ENCODE assay signal across 23 mouse cellular contexts in genomic region chr3:138118392-138118791, GRCm38 (mm10). TPM values are rescaled to one million over a fixed set of nuclear protein-coding genes. Genes with fewer than 3 reads are reported as not detected.
A peak's percentile ranks its signal among the peaks of the same experiment; 100 is the strongest.
DNase-seq lines count a peak whose midpoint lies in the region; ATAC-seq and TF ChIP-seq lines count a peak whose summit lies in the region.
"Had no signal": no experiment of that assay in that cellular context is flagged by ENCODE, and none has a peak within 500 bp of the region (broad histone marks: within the 10 kb centered on the region; RNA-seq: fewer than 3 reads in every experiment).

No protein-coding gene starts in this region.

- 0 out of 2 replicates have a peak overlapping the region, but pooled peaks have one; percentile 9 for H3K9ac ChIP-seq in heart, postnatal 0 days (replicated peaks; ENCODE audit: low read depth, low read length)
- no peak overlapping the region for H3K9ac ChIP-seq in lung, postnatal 0 days (replicated peaks; ENCODE audit: low read depth)
- no peak overlapping the region for H3K9ac ChIP-seq in forebrain, embryonic 14.5 days (ENCODE audit: low read length)
- H3K9ac ChIP-seq in forebrain, embryonic 12.5 days, result no peak overlapping the region
- H3K9ac ChIP-seq: embryonic facial prominence, embryonic 15.5 days; liver, postnatal 0 days had no signal

- ATAC-seq in heart, postnatal 0 days (ENCODE audit: insufficient read depth, low read depth), result no peak
- no peak; the same call in 1 of the 2 replicates for ATAC-seq in lung, postnatal 0 days
- no peak for ATAC-seq in forebrain, embryonic 14.5 days
- no peak for ATAC-seq in forebrain, embryonic 12.5 days (ENCODE audit: low FRiP score)
- ATAC-seq: hindbrain, postnatal 0 days; liver, postnatal 0 days had no signal

- no peak for DNase-seq in heart, embryonic 10.5 days (ENCODE audit: low spot score)
- DNase-seq in heart, postnatal 36 days, result no peak
- DNase-seq in heart, postnatal 0 days (ENCODE audit: low spot score), result no peak
- DNase-seq in heart, postnatal 25 days (ENCODE audit: low spot score), result no peak
- DNase-seq in lung, postnatal 0 days (ENCODE audit: low spot score), result peak; percentile 33
- DNase-seq in lung, postnatal 14 days, result no peak
- DNase-seq in forebrain, embryonic 14.5 days (ENCODE audit: low spot score), result no peak
- DNase-seq: adrenal gland, postnatal 36 days; cerebellum, adult 2 months; cerebellum, postnatal 36 days; gastrocnemius, postnatal 10 days; kidney, postnatal 14 days; liver, postnatal 0 days; retina, postnatal 1 day had no signal

- H3K36me3 ChIP-seq in heart, embryonic 10.5 days, result no peaks in the 10 kb centered on the region
- no peaks in the 10 kb centered on the region for H3K36me3 ChIP-seq in heart, postnatal 0 days (replicated peaks; ENCODE audit: control insufficient read depth, insufficient read depth, low read length)
- no peaks in the 10 kb centered on the region for H3K36me3 ChIP-seq in lung, postnatal 0 days (ENCODE audit: insufficient read depth, low read length)
- no peaks in the 10 kb centered on the region for H3K36me3 ChIP-seq in forebrain, embryonic 14.5 days (ENCODE audit: control insufficient read depth, insufficient read depth, low read length)
- H3K36me3 ChIP-seq in forebrain, embryonic 12.5 days (replicated peaks), result no peaks in the 10 kb centered on the region
- H3K36me3 ChIP-seq: embryonic facial prominence, embryonic 15.5 days; hindbrain, embryonic 10.5 days; limb, embryonic 10.5 days had no signal

- peak overlapping the region; percentile 8; the same call in 1 of the 2 replicates for H3K27ac ChIP-seq in heart, embryonic 10.5 days
- H3K27ac ChIP-seq in heart, postnatal 0 days (ENCODE audit: low read depth), result peak overlapping the region; percentile 86
- H3K27ac ChIP-seq in lung, postnatal 0 days (ENCODE audit: low read length), result no peak overlapping the region
- H3K27ac ChIP-seq in forebrain, embryonic 14.5 days (ENCODE audit: low read depth, low read length), result no peak overlapping the region
- no peak overlapping the region for H3K27ac ChIP-seq in forebrain, embryonic 12.5 days
- H3K27ac ChIP-seq: embryonic facial prominence, embryonic 15.5 days; hindbrain, embryonic 10.5 days; hindbrain, postnatal 0 days; limb, embryonic 10.5 days had no signal

- peaks cover 13% of the 10 kb centered on the region for H3K4me1 ChIP-seq in heart, embryonic 10.5 days
- H3K4me1 ChIP-seq in heart, postnatal 0 days (ENCODE audit: control insufficient read depth, insufficient read depth), result peaks cover 28% of the 10 kb centered on the region
- H3K4me1 ChIP-seq in lung, postnatal 0 days (ENCODE audit: insufficient read depth, low read depth, low read length), result no peaks in the 10 kb centered on the region
- H3K4me1 ChIP-seq in forebrain, embryonic 14.5 days (ENCODE audit: control insufficient read depth, insufficient read depth, low read length), result no peaks in the 10 kb centered on the region
- no peaks in the 10 kb centered on the region for H3K4me1 ChIP-seq in forebrain, embryonic 12.5 days
- H3K4me1 ChIP-seq: embryonic facial prominence, embryonic 15.5 days; hindbrain, embryonic 10.5 days had no signal

- TF ChIP-seq CTCF in heart, postnatal 0 days (IDR thresholded peaks at IDR 0.05; ENCODE audit: low read depth), result no peak
- TF ChIP-seq CTCF in lung, postnatal 0 days (IDR thresholded peaks at IDR 0.05), result no peak

- no peak overlapping the region for H3K4me3 ChIP-seq in heart, embryonic 10.5 days
- no peak overlapping the region for H3K4me3 ChIP-seq in heart, postnatal 0 days (ENCODE audit: low read depth, low read length)
- H3K4me3 ChIP-seq in lung, postnatal 0 days (ENCODE audit: low read depth, low read length), result no peak overlapping the region
- H3K4me3 ChIP-seq in forebrain, embryonic 14.5 days (ENCODE audit: low read depth, low read length), result no peak overlapping the region
- H3K4me3 ChIP-seq in forebrain, embryonic 12.5 days (replicated peaks), result no peak overlapping the region
- H3K4me3 ChIP-seq: embryonic facial prominence, embryonic 15.5 days; hindbrain, embryonic 10.5 days; limb, embryonic 10.5 days had no signal

- no peaks in the 10 kb centered on the region for H3K27me3 ChIP-seq in heart, embryonic 10.5 days (ENCODE audit: insufficient read depth, poor library complexity, severe bottlenecking)
- H3K27me3 ChIP-seq in heart, postnatal 0 days (ENCODE audit: control insufficient read depth, insufficient read depth, low read length), result no peaks in the 10 kb centered on the region
- H3K27me3 ChIP-seq in lung, postnatal 0 days (replicated peaks; ENCODE audit: insufficient read depth, low read length), result no peaks in the 10 kb centered on the region
- H3K27me3 ChIP-seq in forebrain, embryonic 14.5 days (replicated peaks; ENCODE audit: control insufficient read depth, insufficient read depth, low read length), result no peaks in the 10 kb centered on the region
- H3K27me3 ChIP-seq in forebrain, embryonic 12.5 days, result no peaks in the 10 kb centered on the region
- H3K27me3 ChIP-seq: embryonic facial prominence, embryonic 15.5 days had no signal

- intact Hi-C loops in heart, postnatal 36 days (cut with DNase I), result loop anchor here (2.0 to 5.0 kb wide), 2 partner anchors 24 to 36 kb away; partner anchors contain the start of gene Trmt10a
- intact Hi-C loops in heart, postnatal 25 days (cut with DNase I), result loop anchor here (5.0 kb wide), 1 partner anchor 56 kb away; no protein-coding TSS in a partner anchor

- H3K9me3 ChIP-seq in heart, embryonic 10.5 days, result no peaks in the 10 kb centered on the region
- H3K9me3 ChIP-seq in heart, postnatal 0 days (replicated peaks; ENCODE audit: control insufficient read depth, low read length), result no peaks in the 10 kb centered on the region
- H3K9me3 ChIP-seq in lung, postnatal 0 days (ENCODE audit: low read length), result no peaks in the 10 kb centered on the region
- H3K9me3 ChIP-seq in forebrain, embryonic 14.5 days (replicated peaks; ENCODE audit: control insufficient read depth, low read length), result no peaks in the 10 kb centered on the region
- no peaks in the 10 kb centered on the region for H3K9me3 ChIP-seq in forebrain, embryonic 12.5 days
- H3K9me3 ChIP-seq: embryonic facial prominence, embryonic 15.5 days; hindbrain, embryonic 10.5 days; limb, embryonic 10.5 days had no signal

- H3K4me2 ChIP-seq in heart, postnatal 0 days (ENCODE audit: low read depth, low read length), result peak overlapping the region; percentile 33
- H3K4me2 ChIP-seq in lung, postnatal 0 days (replicated peaks; ENCODE audit: low read depth, low read length), result no peak overlapping the region; the same call in 1 of the 2 replicates
- no peak overlapping the region for H3K4me2 ChIP-seq in forebrain, embryonic 14.5 days (ENCODE audit: low read length)
- no peak overlapping the region for H3K4me2 ChIP-seq in forebrain, embryonic 12.5 days
- H3K4me2 ChIP-seq: embryonic facial prominence, embryonic 15.5 days; midbrain, embryonic 11.5 days had no signal

- no peak for TF ChIP-seq EP300 in heart, postnatal 0 days (IDR thresholded peaks at IDR 0.05; ENCODE audit: low read depth)
- no peak for TF ChIP-seq EP300 in lung, postnatal 0 days (IDR thresholded peaks at IDR 0.05)

- WGBS in heart, embryonic 10.5 days, result 58% methylated on average over 6 of the region's 6 CpGs
- 53% methylated on average over 6 of the region's 6 CpGs for WGBS in heart, postnatal 0 days
- 47% methylated on average over 6 of the region's 6 CpGs for WGBS in lung, postnatal 0 days
- 78% methylated on average over 6 of the region's 6 CpGs for WGBS in forebrain, embryonic 14.5 days
- 80% methylated on average over 6 of the region's 6 CpGs for WGBS in forebrain, embryonic 12.5 days

RNA-seq across cellular contexts. Expression of gene Trmt10a, which starts 24.9 kb away (rescaled TPM):
- polyA plus RNA-seq in heart, embryonic 10.5 days (2016; fragmentation: Nextera tagmentation; extraction: Ambion mirVana), result 12.7 and 13.7 TPM in 2 replicates
- 1 to 10 TPM; 2.3 to 3.2 TPM for total RNA-seq in heart, postnatal 36 days (2021)
- 3.7 TPM in 2 replicates for total RNA-seq in heart, postnatal 0 days (2014; rRNA removed; ENCODE audit: low replicate concordance)
- 5.3 and 5.4 TPM in 2 replicates for polyA plus RNA-seq in heart, postnatal 0 days (2015; fragmentation: Nextera tagmentation; extraction: Ambion mirVana)
- 1 to 10 TPM; 2.3 to 2.5 TPM for total RNA-seq in heart, postnatal 25 days (2021)
- 6.1 and 6.4 TPM in 2 replicates for polyA plus RNA-seq in lung, postnatal 0 days (2015; fragmentation: Nextera tagmentation; extraction: Ambion mirVana)
- polyA plus RNA-seq in forebrain, embryonic 14.5 days (2014; fragmentation: Nextera tagmentation; extraction: Ambion mirVana), result 6.0 and 9.5 TPM in 2 replicates
- 13.7 and 14.5 TPM in 2 replicates for polyA plus RNA-seq in forebrain, embryonic 12.5 days (2016; fragmentation: Nextera tagmentation; extraction: Ambion mirVana)

RNA-seq across cellular contexts. Expression of gene Mttp, which starts 26.4 kb away (rescaled TPM):
- 9.0 and 19.0 TPM in 2 replicates for polyA plus RNA-seq in heart, embryonic 10.5 days (2016; fragmentation: Nextera tagmentation; extraction: Ambion mirVana)
- total RNA-seq in heart, postnatal 36 days (2021), result 1 to 10 TPM; 5.4 to 6.2 TPM
- 1.5 and 3.9 TPM in 2 replicates for total RNA-seq in heart, postnatal 0 days (2014; rRNA removed; ENCODE audit: low replicate concordance)
- polyA plus RNA-seq in heart, postnatal 0 days (2015; fragmentation: Nextera tagmentation; extraction: Ambion mirVana), result 5.9 and 6.2 TPM in 2 replicates
- total RNA-seq in heart, postnatal 25 days (2021), result 1 to 10 TPM; 4.8 to 5.9 TPM
- polyA plus RNA-seq in lung, postnatal 0 days (2015; fragmentation: Nextera tagmentation; extraction: Ambion mirVana), result 5.5 TPM in 2 replicates
- 7.5 and 8.6 TPM in 2 replicates for polyA plus RNA-seq in forebrain, embryonic 14.5 days (2014; fragmentation: Nextera tagmentation; extraction: Ambion mirVana)
- polyA plus RNA-seq in forebrain, embryonic 12.5 days (2016; fragmentation: Nextera tagmentation; extraction: Ambion mirVana), result 13.4 and 14.1 TPM in 2 replicates

RNA-seq across cellular contexts. Expression of gene Gm5105, which starts 51.2 kb away (rescaled TPM):
- polyA plus RNA-seq in heart, embryonic 10.5 days (2016; fragmentation: Nextera tagmentation; extraction: Ambion mirVana), result 0.20 TPM in 1 of 2 replicates, not detected in the other
- total RNA-seq in heart, postnatal 36 days (2021), result under 1 TPM; 0.64 to 0.81 TPM
- 0.11 and 1.4 TPM in 2 replicates for total RNA-seq in heart, postnatal 0 days (2014; rRNA removed; ENCODE audit: low replicate concordance)
- polyA plus RNA-seq in heart, postnatal 0 days (2015; fragmentation: Nextera tagmentation; extraction: Ambion mirVana), result 0.41 and 0.64 TPM in 2 replicates
- total RNA-seq in heart, postnatal 25 days (2021), result 1 to 10 TPM; 1.3 to 1.8 TPM
- 0.07 and 0.12 TPM in 2 replicates for polyA plus RNA-seq in lung, postnatal 0 days (2015; fragmentation: Nextera tagmentation; extraction: Ambion mirVana)
- not detected in 2 replicates for polyA plus RNA-seq in forebrain, embryonic 14.5 days (2014; fragmentation: Nextera tagmentation; extraction: Ambion mirVana)
- polyA plus RNA-seq in forebrain, embryonic 12.5 days (2016; fragmentation: Nextera tagmentation; extraction: Ambion mirVana), result not detected in 2 replicates
- total RNA-seq: adrenal gland, postnatal 36 days; hindbrain, postnatal 0 days; liver, adult 2 months had no signal
- polyA plus RNA-seq: hindbrain, embryonic 10.5 days; limb, embryonic 10.5 days; liver, adult 2 months; liver, postnatal 0 days; midbrain, embryonic 11.5 days; neural tube, embryonic 11.5 days; thymus, postnatal 0 days had no signal

RNA-seq across cellular contexts. Expression of gene 1110002E22Rik, which starts 53.5 kb away (rescaled TPM):
- polyA plus RNA-seq in heart, embryonic 10.5 days (2016; fragmentation: Nextera tagmentation; extraction: Ambion mirVana), result 3.2 and 6.8 TPM in 2 replicates
- total RNA-seq in heart, postnatal 36 days (2021), result 10 to 100 TPM; 52.5 to 58.2 TPM
- 30.8 and 32.5 TPM in 2 replicates for total RNA-seq in heart, postnatal 0 days (2014; rRNA removed; ENCODE audit: low replicate concordance)
- polyA plus RNA-seq in heart, postnatal 0 days (2015; fragmentation: Nextera tagmentation; extraction: Ambion mirVana), result 12.2 and 13.3 TPM in 2 replicates
- total RNA-seq in heart, postnatal 25 days (2021), result 10 to 100 TPM; 62.6 to 64.4 TPM
- 0.14 and 0.20 TPM in 2 replicates for polyA plus RNA-seq in lung, postnatal 0 days (2015; fragmentation: Nextera tagmentation; extraction: Ambion mirVana)
- polyA plus RNA-seq in forebrain, embryonic 14.5 days (2014; fragmentation: Nextera tagmentation; extraction: Ambion mirVana), result 0.03 and 0.04 TPM in 2 replicates
- polyA plus RNA-seq in forebrain, embryonic 12.5 days (2016; fragmentation: Nextera tagmentation; extraction: Ambion mirVana), result 0.03 and 0.08 TPM in 2 replicates
- polyA plus RNA-seq: liver, adult 2 months had no signal

Comparison
In these comparisons a context has a peak if more than half of its experiments do, and no peak if none do; other contexts are left out.
1. H3K27ac ChIP-seq: peak in heart, embryonic 10.5 days (single experiment) and heart, postnatal 0 days (single experiment); none in lung, postnatal 0 days (single experiment), forebrain, embryonic 14.5 days (single experiment) and forebrain, embryonic 12.5 days (single experiment).